Mouse (Mus musculus) bone marrow macrophage, adult 2 months (primary cell): Measurements from ENCODE around the gene Dixdc1. TPM values are rescaled to one million over a fixed set of nuclear protein-coding genes. Genes with fewer than 3 reads are reported as not detected.

ENCODE experiments used
- H3K27ac ChIP-seq: 2 replicates; pipeline ENCODE4 v1.5.1; 2012; ENCODE audit warnings: low read depth, low read length; ENCODE audit not compliant: insufficient read depth
- H3K4me1 ChIP-seq: 2 replicates; pipeline ENCODE4 v1.6.1; 2012; ENCODE audit warnings: low read length; ENCODE audit not compliant: control insufficient read depth, insufficient read depth
- H3K4me3 ChIP-seq: 2 replicates; pipeline ENCODE4 v1.5.1; 2012; ENCODE audit warnings: mild to moderate bottlenecking, low read length, moderate library complexity; ENCODE audit not compliant: insufficient read depth
- CTCF ChIP-seq: IDR thresholded peaks from 2 replicates; pipeline ENCODE4 v1.5.1; 2012; ENCODE audit warnings: low read depth, mild to moderate bottlenecking, low read length, moderate library complexity
- POLR2A ChIP-seq: IDR thresholded peaks from 2 replicates; pipeline ENCODE4 v1.6.1; 2012; ENCODE audit warnings: mild to moderate bottlenecking, low read depth, low read length, borderline replicate concordance
- polyA plus RNA-seq: library from polyadenylated mRNA; stranded (reverse); fragments of >200 nt; gene quantifications from 2 replicates; pipeline ENCODE4 v1.2.4, GENCODE M21; 2012; ENCODE audit not compliant: missing spikeins, insufficient read depth, insufficient read length

The Dixdc1 gene
- polyA plus RNA-seq, 1 experiment, result not detected

DNA sequence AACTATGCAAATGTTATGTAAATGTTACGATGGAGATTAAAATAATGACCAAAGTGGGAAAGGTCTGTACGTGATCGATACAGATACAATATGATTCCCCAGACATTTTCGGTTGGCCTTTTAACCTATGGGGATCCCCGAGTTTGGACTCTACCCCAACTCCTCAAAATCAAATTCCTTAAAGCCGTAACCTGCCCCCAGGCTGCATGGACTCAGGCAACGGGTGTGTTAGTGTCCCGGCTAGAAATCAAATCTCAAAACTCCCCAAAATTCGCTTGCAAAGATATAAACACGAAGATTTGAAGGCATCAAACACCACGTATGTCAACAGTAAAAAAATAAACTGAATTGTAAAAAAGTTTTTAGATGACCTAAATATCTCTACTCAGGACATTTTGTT, 123.2 kb downstream of the Dixdc1 start:
- TF ChIP-seq CTCF, result no peak
- no peak for TF ChIP-seq POLR2A
- H3K27ac ChIP-seq, result no peak overlapping the region
- peaks cover 4% of the 10 kb centered on the region for H3K4me1 ChIP-seq
- peak overlapping the region; percentile 80 for H3K4me3 ChIP-seq

Other genes starting within 250 kb of the Dixdc1 start
- gene Plet1, start 245.0 kb downstream of the Dixdc1 start, polyA plus RNA-seq, result not detected in 2 replicates
- 52.3 and 63.5 TPM in 2 replicates for gene Pts, start 210.8 kb downstream of the Dixdc1 start, polyA plus RNA-seq
- 27.7 and 33.7 TPM in 2 replicates for gene Il18, start 184.7 kb downstream of the Dixdc1 start, polyA plus RNA-seq
- gene Bco2, start 184.3 kb downstream of the Dixdc1 start, polyA plus RNA-seq, result 3.4 and 5.0 TPM in 2 replicates
- gene Tex12, start 178.2 kb downstream of the Dixdc1 start, polyA plus RNA-seq, result not detected in 2 replicates
- 133 and 155 TPM in 2 replicates for gene Sdhd, start 135.7 kb downstream of the Dixdc1 start, polyA plus RNA-seq
- 56.0 and 61.1 TPM in 2 replicates for gene Timm8b, start 135.6 kb downstream of the Dixdc1 start, polyA plus RNA-seq
- 0.55 TPM in 1 of 2 replicates, not detected in the other for gene Pih1d2, start 122.2 kb downstream of the Dixdc1 start, polyA plus RNA-seq
- 14.4 and 19.0 TPM in 2 replicates for gene Nkapd1, start 122.1 kb downstream of the Dixdc1 start, polyA plus RNA-seq
- 29.3 and 32.1 TPM in 2 replicates for gene Dlat, start 79.7 kb downstream of the Dixdc1 start, polyA plus RNA-seq
- gene 2310030G06Rik, start 7.0 kb upstream of the Dixdc1 start, polyA plus RNA-seq, result not detected in 2 replicates
- 2.4 and 3.0 TPM in 2 replicates for gene Cryab, start 11.8 kb upstream of the Dixdc1 start, polyA plus RNA-seq
- gene Hspb2, start 12.8 kb upstream of the Dixdc1 start, polyA plus RNA-seq, result not detected in 2 replicates
- gene Fdxacb1, start 28.7 kb upstream of the Dixdc1 start, polyA plus RNA-seq, result 9.3 and 9.5 TPM in 2 replicates
- gene Alg9, start 35.5 kb upstream of the Dixdc1 start, polyA plus RNA-seq, result 17.7 and 20.0 TPM in 2 replicates
- gene 1110032A03Rik, start 36.0 kb upstream of the Dixdc1 start, polyA plus RNA-seq, result 47.7 and 48.7 TPM in 2 replicates
- gene Ppp2r1b, start 105.8 kb upstream of the Dixdc1 start, polyA plus RNA-seq, result 13.5 and 16.2 TPM in 2 replicates